Mouse (Mus musculus): ENCODE measurements around the gene Magi1. TPM values are rescaled to one million over a fixed set of nuclear protein-coding genes. Genes with fewer than 3 reads are reported as not detected.

Gene Magi1
- 10 to 100 TPM; 14.3 to 16.6 TPM for total RNA-seq (2021)

DNA sequence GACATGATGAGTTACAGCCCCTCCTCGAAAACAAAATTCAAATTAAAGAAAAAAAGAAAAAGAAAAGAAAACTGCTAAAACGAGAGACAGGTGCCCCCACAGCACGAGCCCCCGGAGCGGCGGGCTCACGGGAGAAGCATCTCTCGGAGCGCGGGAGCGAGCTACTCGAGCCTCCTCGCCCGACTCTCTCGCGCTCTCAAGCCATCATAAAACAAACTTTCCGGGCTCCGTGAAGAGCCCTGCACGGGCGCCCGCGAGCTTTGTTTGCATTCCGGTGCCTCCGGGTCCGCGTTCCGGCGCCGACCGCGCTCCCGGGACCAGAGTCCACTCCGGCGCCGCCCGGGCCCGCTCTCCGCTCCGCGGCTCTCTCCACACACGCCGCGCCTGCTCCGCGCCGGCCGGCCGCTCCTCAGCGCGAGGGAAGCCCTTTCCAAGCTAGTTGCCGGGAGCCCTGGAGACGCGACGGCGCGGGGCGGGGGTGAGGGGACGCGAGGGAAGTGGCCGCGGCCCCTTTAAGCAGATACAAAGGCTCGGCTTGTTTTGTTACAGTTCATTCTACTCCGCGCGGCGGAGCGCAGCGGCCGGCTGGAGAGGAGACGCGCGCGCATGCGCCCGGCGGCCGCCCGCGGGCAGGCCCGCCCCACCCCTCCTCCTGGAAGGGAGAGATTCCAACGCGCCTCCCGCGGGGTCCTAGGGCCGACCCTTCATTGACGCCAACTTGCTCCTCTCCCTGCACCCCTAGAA, at the start of gene Magi1:
TSS of gene Magi1 (minus strand) at position 600 of the 744 bp plus-strand sequence.
- peak; percentile 89 to 92 for DNase-seq
- intact Hi-C loops (cut with DNase I), result loop anchor here (2.0 to 5.0 kb wide), 5 partner anchors 27 to 201 kb away; no protein-coding TSS in a partner anchor

DNA sequence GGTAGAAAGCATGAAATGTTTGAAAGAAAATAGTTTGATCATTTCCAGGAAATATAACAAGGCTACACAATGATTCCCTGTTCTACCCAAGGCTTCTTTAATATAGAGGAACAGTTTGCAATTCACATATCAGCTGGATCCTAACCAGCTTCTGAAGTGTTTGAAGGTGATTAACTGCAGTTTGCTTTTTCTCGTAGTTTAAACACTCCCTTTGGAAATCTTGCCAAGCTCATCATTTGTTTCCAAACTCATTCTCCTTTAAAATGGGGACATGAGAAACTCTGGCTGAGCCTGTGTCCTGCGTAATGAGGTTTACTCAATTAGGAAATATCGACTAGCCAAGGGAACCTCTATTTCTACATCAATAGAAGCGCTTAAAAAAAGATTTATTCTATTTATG, 43.4 kb upstream of the Magi1 start:
- intact Hi-C loops (cut with DNase I), result no loop called here
- no peak for DNase-seq

DNA sequence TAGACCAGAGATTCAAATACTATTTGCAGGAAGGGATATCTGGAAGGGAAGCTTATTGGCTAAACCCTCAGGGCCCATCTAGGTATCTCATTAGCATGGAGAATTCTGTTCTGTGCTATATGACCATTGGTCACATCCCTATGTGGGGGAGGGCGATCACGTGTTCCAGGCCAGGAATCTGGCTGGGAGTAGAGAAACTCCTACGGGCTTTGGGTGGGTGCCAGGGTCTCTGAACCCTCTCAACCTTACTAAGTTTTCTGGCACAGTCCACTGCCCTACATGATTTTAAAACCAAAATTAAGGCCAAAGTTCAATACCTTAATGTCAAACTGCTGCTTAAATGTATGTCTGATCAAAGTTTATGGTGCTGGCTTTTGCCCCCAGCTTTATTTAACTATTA, 33.2 kb upstream of the Magi1 start:
- intact Hi-C loops (cut with DNase I), result no loop called here
- no peak for DNase-seq

DNA sequence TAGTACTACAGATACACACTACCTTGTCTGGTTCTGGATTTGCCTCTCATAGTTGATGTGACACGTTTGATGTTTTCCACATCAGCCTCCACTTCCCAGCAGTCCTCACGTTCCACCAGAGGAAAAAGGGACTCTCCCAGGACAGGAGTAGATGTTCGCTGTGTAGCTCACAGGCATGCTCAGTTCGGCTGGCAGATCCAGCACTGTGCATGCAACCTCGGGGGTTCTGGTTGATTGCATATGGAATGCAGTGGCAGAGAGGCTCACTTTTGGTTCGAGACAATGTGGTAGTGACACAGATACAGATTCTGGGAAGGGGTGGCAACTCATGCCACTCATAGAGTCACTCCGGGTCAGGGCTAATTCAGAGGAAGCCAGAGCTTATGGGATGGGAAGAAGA, 28.6 kb upstream of the Magi1 start:
- no peak for DNase-seq
- intact Hi-C loops (cut with DNase I), result no loop called here

DNA sequence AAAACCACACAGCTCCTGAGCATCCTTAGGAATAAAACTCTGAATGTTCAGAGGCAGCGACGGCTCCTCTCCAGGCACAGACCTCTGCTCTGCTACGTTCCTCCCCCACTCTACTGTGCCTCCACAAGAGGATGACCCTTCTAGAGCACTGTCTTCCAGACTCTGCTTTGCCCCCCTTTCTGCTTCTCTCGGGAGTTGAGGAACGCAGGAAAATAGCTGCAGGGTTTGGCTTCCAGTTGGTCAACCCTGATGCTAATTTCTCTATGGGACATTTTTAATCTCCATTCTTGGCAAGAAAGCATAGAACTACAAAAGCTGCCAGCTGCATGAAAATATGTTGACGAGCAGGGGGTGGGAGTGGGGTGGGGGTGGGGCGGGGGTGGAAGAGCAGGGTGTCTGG, 24.8 kb upstream of the Magi1 start:
- no peak for DNase-seq
- intact Hi-C loops (cut with DNase I), result no loop called here

DNA sequence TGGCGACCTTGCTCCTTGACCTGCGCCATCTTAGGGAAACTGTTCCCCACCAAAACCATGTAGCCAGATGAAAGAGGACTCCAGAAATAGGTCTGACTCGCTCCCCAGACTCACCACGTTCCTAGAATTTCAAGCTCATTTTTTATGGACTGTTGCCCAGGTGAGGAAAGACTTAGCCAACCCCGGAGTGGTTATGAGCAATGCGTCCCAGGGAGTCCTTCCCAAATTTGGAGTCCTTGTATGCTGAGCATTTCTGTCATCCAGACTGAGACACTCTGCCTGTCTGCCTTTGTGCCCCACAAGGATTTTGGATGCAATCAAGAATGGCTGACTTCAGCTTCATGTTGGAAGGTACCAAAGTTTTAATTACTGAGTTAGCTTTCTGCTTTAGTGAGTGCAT, 19.8 kb upstream of the Magi1 start:
- intact Hi-C loops (cut with DNase I), result no loop called here
- DNase-seq, result no peak

DNA sequence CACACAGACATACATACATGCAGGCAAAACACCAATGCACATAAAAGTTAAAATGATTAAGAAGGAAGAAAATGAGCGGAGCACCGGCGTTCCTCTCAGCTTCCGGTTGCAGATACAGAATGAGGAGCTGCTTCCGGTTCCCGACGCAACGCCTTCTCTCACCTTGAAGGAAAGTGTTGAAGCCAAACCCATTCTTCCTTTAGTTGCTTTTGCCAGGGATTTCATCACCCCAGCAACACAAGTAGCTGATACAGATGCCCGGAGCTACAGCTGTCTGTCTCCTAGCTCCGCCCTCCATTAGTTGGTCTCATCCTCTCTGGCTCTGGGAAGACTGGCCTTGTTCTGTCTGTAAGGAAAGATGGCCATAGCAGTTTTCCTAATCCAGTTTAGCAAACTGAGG, 18.1 kb upstream of the Magi1 start:
- no peak for DNase-seq

DNA sequence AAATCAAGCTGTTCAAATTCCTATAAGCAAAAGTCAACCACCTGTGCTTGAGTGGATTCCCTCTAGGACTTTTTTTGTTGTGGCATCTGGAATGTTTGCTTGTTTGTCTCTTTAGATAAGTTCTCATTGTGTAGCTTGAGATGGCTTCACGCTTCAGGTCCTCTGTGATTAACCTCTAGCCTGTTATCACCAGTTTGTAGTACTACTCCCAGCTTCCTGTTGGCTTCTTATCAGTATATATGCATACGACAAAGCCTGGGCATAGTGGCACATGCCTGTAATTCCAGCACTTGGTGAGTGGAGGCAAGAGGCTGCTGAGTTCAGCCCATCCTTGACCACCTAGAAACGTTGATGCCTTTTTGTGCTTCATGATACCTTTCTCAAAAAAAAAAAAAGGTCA, 16.8 kb upstream of the Magi1 start:
- intact Hi-C loops (cut with DNase I), result no loop called here
- no peak for DNase-seq

More for the DNA sequence above, 18.1 kb upstream of the Magi1 start:
- intact Hi-C loops (cut with DNase I), result no loop called here

DNA sequence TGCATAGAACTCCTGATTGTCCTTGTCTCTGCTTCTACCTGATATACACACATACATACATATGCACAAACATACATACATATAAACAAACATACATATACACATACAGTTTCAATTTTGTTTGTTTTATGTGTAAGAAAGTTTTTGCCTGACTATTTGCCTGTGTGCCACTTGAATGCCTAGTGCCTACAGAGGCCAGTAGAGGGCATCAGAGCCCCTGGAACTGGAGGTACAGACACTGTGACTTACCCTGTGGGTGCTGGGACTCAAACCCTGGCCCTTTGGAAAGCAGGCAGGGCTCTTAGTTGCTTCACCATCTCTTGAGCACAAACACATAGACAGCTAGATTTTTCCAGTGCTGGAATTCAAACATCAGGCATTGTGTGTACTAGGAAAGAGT, 3.7 kb upstream of the Magi1 start:
- DNase-seq, result no peak
- intact Hi-C loops (cut with DNase I), result no loop called here

DNA sequence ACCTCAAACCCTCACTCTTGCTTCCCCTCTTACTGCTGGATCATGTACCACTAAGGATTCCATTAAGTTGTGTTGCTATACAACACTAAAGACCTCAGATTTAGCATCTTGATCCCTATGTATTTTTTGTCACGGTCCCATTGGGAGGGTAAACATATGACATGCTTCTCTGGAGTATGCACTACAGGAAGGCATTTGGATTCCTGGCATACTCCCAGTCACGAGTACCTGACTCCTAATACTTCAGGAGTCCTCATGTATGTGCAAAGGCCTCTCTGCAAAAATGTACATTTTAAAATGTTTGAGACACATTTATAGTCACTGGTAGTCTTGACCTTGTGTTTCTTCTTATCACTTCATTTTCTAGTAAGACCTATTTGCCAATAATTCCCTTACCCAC, 2.8 kb upstream of the Magi1 start:
- DNase-seq, result no peak
- intact Hi-C loops (cut with DNase I), result no loop called here

DNA sequence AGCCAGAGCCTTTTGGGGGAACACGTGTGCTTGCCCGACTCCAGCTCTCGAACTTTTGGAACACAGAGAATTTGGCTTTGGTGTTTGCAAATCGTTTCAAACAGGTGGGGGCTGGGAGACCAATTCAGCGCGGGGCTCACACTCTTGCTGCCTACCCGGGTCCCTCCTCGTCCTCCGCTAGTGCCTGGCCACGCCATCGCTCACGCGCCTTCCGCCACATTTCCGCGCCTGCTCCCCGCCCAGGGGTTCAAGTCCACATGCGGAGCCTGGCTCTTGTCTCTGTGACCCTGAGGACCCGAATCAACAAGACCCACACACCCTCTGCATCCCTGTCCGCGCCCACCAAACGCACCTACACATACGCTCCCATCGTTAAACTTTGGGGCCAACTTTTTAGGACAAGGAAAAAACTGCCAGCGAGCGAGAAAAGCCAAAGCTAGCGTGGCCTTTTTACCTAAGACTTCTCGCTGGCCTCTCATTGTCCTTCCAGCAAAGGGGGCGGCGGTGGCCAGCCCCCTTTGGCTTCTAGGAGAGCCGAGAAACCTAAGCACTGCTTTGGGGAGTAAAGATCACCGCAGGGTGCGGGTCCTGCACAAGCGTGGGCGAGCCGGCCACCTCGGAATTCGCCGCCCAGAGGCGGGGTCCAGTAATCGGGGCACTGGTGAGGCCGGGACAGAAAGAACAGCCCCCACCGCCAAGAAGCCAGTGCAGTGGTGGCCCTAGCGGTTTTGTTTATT, 540 bp upstream of the Magi1 start:
- DNase-seq, result no peak
- intact Hi-C loops (cut with DNase I), result loop anchor here (5.0 kb wide), 2 partner anchors 142 to 202 kb away; no protein-coding TSS in a partner anchor

DNA sequence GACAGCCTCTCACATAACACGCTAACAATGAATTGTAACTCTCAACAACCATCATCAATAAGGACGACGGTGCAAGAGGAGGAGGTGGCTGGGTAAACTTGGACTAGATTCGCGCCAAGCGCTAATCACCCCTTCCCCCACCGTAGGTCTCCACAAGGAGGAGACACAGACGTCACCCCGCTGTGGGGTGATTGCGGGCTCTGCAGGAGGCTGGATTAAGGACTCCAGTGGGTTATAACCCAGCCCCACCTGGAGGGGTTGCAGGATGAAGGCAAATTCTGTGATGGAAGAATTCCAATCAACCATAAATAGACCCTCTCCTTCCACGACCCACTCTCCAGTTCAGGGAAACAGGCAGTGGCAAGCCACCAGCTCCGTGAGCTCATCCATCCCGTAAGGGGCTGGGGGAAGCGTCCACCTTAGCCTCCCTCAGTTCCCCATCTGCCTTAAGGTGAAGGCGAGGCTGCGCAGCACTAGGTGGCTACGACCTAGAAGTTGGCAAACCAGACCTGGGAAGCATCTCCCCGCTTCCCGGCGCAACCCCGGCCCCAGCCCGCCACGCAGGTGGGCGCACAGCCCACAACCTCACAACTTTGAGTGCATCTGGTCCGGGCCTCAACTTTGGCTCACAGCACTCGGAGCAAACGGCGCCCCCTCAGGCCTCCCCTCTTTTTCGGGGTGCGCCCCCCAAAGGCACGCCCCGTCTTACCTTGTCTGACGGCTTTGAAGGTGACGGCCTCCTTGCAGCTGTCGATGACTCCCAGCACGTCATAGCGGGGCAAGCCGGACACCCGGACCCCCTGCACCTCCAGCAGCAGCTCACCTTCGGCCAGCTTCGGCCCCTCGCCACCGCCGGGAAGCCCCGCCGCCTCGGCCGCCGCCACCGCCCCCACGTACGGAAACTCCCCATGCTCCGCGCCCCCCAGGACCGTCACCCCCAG, 1.1 kb downstream of the Magi1 start:
- intact Hi-C loops (cut with DNase I), result loop anchor here (2.0 to 5.0 kb wide), 5 partner anchors 26 to 200 kb away; no protein-coding TSS in a partner anchor

DNA sequence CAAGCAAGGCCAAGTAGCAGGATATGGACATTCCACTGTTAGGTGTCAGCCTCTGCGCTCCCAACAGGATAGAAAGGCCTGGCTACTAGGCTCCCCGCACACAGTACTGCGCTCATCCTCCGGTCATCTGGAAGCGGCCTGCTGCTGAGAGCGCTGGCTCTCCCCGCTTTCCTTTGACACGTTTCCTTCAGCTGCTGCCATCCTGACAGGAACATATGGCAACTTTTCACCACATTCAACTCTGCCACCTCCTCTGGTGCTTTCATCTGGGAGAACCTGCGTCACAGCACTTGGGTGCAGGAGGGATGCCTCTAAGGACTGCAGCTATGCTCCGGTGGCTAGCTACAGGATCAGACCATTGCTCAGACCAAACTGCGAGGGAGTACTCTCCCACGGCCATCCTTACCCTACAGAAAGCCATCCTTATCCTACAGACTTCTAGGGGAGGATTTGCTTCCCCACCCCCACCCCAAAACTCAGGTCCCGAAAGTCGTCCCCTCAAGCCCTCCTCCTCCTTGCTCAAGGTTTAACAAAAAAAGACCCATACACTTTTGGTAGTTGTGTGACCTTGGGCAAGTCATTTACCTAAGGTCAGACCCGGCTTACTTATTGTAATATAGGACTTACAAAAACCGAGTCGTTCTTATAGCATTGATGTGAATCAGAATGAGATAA, 2.0 kb downstream of the Magi1 start:
- intact Hi-C loops (cut with DNase I), result loop anchor here (2.0 to 5.0 kb wide), 6 partner anchors 25 to 199 kb away; no protein-coding TSS in a partner anchor
- DNase-seq, result peak in 1 of 2 experiments; percentile 35

More for the DNA sequence above, 1.1 kb downstream of the Magi1 start:
- peak; percentile 42 to 45 for DNase-seq

DNA sequence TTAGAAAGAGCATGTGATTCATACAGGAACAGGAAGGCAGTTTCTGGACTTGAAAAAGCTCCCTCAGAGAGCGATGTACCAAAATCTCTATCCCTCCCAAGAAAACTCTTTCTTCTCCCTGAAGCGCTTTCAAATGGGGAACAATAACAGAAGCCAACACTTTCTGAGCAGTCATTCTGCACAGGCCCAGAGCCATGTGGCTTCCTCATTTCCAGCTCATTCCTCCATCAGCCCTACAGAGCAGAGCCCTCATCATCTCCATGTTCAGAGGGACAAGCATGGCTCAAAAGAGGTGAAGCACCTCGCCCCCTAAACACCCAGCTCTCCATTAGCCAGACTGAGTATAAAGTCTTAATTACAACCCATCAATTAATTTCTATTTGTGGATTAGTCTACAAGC, 9.8 kb downstream of the Magi1 start:
- intact Hi-C loops (cut with DNase I), result no loop called here
- no peak for DNase-seq

DNA sequence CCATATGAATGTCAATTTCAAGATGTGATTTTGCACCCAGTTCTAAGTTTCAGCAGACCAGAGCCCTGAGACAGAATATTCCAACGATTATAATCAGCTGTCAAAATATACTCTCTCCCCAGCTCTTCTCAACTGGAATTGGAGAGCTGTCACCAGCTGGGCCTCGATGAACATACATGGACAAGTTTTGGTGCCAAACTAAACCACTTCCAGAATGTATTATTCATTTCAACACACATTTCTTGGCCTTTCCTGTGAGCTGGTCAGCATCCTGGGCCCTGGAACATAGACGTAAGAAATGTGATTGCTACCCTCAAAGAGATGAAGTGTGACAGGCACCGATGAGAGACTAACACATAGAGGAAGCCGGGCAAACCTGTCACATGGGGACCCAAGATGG, 13.7 kb downstream of the Magi1 start:
- DNase-seq, result no peak
- intact Hi-C loops (cut with DNase I), result no loop called here

DNA sequence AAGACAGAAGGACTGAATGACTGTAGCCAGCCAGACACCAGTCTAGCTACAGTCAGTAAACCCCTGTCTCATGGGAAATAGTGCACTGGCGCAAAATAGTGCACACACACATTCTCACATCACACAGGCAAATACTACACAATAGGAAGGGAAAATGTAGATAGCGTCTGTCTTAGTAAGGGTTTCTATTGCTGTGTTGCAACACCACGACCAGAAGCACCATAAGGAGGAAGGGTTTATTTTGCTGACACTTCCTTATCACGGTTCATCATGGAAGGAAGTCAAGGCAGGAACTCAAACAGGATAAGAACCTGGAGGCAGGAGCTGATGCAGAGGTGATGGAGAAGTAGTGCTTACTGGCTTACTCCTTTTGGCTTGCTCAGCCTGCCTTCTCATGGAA, 14.5 kb downstream of the Magi1 start:
- intact Hi-C loops (cut with DNase I), result no loop called here
- no peak for DNase-seq

DNA sequence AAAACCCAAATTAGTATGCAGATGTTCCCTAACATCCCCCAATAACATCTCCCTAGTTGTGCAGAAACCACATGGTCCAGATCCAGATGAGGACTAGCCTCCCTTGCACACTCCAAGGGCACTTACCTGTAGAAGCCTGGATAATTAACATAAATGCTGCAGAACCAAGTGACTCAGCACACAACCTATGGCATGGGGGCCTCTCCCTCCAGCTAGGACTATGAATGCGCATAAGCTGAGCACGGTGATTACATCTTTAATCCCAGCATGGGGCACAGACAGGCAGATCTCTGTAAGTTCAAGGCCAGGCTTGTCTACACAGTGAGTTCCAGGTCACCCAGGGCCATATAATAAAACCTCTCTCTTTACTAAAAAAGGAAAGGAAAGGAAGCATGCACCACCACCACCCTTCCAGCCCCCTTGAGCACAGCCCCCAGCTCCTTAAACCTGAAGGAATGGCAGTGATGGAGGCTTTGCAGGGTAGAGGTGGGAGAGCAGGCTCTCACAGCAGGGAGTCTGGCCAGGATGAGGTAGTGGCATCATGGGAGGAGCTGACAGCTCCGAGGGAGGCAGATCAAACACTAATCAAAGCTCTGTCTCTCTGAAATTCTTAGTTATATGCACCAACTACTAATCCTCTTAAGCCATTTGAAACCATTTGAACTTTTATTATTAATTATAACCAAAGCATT, 18.3 kb downstream of the Magi1 start:
- intact Hi-C loops (cut with DNase I), result no loop called here
- no peak for DNase-seq

DNA sequence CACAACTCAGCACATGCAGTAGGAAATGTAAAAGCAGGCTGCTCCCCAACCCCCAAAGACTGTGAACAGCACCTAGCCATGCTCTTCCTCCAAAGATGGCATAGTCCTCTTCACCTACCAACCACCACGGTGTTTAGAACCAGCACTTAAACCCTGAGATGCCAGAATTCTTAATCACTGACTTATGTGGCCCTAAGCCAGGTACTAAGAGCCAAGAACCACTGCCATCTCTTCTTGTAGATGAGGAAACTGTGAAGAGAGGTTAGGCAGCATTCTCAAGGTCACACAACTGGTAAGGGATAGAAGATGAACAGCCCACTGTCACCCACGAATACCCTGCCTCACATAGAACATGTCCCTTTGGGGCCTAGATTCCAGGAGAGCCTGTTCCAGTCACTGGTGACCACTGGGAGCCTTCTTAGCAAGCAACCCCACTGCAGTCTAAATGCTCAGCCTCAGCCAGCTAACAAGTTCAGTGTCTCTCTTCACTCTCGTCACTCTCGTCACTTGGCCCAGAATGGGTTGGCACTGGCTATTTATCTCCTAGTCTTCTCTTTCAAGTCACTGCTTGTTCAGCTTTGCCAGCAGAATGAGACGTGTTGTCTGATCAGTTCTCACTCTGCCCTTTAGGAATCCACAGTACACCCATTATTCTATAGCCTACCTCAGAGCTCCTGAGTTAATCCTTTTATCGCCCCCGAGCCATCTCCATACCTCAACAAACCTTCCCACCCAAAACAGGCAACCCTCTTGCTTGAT, 19.4 kb downstream of the Magi1 start:
- no peak for DNase-seq
- intact Hi-C loops (cut with DNase I), result no loop called here

DNA sequence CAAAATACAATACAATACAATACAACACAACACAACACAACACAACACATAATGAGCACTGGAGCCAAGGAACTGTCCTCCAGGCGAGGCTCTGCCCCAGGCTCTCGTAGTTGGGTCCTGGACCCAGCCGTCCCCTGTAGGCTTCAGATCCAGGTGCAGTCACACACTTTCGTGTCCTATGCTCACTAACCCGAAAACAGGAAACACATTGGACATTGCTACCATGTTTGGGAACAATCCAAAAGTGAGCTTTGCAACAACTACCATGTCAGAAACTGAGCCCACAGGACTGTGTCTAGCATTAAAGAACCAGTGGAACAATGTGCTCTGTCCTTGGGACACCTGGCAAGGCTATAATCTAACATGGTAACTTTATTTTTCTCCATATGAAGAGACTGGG, 22.9 kb downstream of the Magi1 start:
- DNase-seq, result no peak
- intact Hi-C loops (cut with DNase I), result no loop called here
